Mouse (Mus musculus) embryo, embryonic 11.5 days (tissue): ENCODE measurements around the gene Cib2.
"Not testable (repeated sequence)": the region's sequence is repeated elsewhere in the genome, so short reads cannot be mapped to it uniquely, and the experiment has no call there.

Experiments
- DNase-seq: peaks from one replicate; pipeline ENCODE4 v3.0.0-alpha.2; 2012; ENCODE audit warnings: low read depth, low spot score

Cib2 gene

DNA sequence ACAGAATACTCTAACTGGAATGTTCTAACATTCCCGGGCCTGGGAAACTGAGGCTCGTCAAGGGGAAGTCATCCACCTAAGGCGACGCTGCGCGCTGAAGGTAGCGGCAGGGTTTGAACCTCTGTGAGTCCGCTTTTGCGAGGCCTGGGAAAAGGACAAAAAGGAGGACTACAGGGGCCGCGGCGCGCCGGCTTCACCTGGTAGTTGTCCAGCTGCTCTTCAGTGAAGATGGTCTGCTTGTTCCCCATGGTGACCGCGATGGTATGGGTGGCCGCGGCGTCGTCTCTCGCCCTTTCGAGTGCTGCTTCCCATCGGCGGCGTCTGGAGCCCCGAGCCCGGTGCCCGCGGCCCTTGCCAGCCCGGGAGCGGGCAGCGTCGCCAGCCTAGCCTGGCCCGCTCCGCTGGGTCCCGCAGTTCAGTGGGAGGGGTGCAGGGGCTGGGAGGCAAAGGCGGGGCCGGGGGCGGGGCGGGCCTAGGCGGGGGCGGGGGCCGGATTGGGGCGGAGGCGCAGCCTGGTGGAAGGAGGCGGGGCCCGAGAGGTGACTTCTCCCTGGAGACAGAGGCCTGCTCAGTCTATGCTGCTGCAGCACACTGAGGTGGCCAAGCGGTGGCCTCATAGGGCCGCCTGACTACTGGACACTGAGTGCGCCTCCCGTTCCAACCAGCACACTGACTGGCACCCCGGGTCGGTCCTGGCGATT, at the start of gene Cib2:
TSS of gene Cib2 (minus strand) at position 448 of the 701 bp plus-strand sequence.
- DNase-seq: peak; percentile 56

DNA sequence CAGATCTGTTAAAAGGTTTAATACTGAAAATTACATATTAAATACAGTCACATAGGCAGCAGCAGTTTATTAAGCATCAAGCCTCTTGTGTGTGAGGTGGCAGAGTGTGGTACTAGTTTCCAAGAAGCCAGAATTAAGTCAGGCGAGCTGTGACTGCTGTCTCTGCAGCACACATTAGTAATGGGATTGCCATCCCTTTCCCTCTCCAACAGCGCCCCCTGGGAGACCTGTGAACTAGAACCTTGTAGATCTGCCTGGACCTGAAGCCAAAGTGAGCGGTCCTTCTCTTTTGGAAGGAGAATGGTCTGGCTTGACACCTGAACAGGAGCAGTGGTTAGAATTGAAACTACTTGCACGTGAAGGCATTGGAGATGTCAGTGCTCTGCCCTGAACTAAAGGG, 44.9 kb upstream of the Cib2 start:
- peak; percentile 23 for DNase-seq

DNA sequence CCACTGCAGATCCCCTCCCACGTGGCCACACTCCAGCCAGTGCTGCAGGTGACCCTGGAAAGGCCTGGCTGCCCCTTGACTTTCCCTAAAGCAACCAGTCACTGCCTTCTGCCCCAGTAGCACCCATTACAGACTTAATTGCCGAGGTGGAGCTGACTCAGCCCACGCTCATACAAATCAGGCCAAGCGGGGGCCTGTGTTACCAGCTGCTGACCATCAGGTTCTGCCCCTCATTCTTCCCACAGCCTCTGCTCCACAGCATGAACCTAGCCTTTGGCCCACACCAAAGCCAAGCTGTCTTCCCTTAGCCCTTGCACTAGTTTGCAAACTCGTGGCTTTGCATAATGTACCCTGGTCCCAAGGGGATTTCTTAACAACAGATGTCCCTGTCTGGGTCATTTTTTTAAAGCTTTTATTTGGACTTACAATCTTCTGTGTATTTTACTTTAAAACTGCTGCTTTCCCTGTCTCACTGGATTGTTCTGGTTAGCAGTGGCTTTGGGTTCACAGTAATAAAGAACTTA, 44.2 kb upstream of the Cib2 start:
- no peak for DNase-seq

DNA sequence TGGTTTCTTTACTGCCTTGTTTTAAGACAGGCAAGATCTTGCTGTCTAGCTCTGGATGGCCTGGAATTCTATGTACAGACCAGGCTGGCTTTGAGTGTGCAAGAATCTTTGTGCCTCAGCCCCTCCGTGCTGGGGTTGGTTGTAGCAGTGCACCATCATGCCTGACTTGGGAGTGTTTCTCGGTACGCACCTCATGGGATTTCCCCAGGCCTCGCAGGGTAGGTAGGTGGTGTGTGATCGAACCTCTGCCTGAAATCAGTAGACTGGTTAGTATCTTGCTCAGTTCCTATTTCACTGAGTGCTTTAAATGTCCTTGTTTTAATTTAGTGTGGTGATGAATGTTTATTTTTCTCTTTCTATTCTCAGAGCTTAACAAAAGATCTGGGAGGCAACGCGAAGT, 42.9 kb upstream of the Cib2 start:
- no peak for DNase-seq

DNA sequence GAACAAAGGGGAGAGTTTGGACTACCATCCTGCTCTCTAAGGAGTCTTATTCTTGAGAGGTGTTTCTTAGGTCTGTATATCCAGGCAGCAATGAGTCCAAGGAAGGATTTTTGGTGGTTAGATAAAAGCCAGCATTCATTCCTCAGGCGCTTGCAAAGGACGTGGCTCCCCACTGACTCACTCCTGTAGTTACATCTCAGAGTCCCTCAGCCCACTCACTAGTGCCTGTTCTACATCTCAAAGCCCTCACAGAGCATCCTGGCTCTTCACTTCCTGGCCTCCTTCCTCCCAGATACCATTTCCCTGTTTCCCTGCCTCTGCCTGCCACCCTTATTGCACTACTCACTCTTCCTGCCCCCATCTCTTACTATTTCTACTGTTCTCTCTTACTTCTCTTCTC, 42.4 kb upstream of the Cib2 start:
- DNase-seq: no peak

DNA sequence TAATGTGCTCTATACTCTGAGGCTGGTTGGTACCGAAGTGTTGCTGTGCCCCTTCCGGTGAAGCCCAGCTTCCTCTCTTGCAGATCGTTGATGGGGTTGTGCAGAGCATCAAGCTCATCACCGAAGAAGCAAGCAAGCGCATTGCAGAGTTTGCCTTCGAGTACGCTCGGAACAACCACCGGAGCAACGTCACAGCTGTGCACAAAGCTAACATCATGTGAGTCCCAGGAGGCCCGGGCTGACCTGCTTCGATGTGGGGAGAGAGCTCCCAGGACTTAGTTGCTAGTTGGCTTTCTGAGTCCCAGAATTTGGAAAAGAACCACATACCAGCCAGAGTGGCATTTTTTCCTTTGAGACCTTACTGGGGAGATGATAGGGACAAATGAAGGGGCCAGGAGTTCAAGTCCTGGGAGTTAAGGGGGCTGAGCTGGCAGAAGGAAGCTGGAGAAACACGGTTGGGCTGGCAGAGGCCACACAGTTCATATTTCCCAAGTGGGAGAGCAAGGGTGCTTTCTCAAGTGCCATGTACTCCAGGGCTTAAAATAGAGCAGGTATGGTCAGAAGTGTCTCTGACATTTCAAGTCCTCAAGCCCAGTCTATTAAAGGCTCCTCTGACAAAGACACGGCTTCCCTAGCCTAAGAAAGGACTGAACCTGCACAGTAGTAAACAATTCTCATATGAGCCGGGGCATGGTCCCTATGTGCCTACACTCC, 36.9 kb upstream of the Cib2 start:
- DNase-seq: no peak

DNA sequence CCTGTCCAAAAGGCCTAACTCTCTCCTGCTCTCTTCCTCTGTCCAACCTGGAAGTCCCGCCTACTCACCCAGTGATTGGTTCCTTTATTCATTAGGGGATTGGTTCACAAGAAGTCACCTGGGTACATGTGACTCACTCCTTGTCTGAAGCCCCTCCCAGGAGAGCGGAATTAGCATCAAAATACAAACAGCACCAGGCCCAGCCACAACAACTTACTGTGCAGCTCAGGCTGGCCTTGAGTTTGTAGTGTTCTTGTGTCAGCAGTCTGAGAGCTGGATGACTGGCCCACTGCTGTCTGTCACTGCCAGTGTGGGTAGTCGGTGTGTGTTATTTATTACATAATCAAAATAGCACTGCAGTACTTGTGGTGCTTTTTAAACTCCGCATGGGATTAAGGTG, 33.6 kb upstream of the Cib2 start:
- DNase-seq: not testable (repeated sequence)

DNA sequence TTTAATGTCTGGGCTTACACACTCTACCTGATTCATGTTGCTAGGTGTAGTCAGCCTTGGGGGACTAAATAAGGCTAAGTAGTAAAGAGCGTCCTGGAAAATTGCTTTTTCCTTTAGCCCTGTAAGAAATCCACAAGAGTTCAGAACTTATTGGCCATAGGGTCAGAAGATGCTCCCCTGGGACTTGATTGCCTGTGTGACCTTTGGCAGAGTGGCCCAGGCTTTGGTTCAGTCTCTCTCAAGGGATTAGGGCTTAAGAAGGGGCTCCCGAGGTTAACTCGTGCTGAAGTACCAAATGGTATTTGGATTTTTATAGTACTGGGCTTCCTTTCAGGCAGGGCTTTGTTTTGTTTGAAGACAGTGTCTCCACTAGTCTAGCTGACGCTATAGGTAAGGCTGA, 27.8 kb upstream of the Cib2 start:
- no peak for DNase-seq

DNA sequence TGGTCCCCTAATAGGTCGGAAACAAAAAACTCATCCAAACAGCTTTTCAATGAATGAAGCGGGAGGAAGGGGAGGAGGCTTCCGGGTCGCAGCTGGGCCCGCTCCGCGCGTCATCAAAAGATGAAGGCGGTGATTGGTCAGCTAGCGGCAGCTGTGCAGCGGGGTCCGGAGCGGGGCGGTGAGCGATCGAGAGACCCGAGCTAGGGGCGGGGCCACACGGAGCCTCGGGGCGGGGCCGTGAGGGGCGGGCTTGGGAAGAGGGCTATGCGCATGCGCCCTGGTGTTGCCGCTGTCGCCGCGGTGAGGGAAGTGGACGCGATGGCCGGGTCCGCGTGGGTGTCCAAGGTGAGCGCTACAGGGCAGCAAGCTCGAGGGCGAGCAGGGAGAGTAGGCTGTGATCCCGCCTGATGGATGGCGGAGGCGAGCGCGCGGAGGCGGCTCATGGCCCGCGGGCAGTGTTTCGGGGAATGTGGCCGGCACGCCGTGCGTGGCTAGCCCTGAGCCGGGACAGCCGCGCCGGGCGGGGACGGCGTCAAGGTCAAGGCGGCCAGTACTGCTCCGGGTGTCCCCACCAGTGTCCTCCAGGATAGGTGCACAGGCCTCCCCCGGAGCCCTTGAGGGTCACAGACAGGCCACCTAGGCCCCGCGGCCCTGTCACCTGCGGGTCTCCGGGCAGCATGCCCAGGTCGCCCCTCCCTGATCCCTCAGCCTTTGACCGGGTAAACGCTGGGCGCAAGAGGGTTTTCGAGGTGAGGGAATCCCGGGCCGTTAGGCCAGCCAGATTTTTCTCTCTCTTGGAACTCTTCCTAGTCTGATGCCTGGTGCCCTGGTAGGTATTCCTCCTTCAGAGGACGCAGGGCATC, 26.4 kb upstream of the Cib2 start, which contains the start of gene Idh3a:
TSS of gene Idh3a (plus strand) at position 136 of the 863 bp plus-strand sequence.
- peak; percentile 96 for DNase-seq

DNA sequence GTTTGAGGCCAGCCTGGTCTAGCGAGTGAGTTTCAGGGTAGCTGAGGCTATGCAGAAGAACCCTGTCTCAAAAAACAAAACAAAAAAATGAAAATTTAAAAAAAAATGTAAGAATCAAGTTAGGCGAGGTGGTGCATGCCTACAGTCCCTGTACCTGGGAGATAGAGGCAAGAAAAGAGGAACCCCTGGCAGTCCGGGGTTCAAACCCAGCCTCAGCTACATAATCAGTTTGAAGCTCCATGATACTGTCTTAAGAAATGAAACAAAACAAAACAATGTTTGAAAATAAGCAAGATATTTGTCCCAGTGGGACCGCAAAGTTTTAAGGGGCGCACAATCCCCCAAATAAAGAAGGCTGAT, 25.8 kb upstream of the Cib2 start:
- no peak for DNase-seq

DNA sequence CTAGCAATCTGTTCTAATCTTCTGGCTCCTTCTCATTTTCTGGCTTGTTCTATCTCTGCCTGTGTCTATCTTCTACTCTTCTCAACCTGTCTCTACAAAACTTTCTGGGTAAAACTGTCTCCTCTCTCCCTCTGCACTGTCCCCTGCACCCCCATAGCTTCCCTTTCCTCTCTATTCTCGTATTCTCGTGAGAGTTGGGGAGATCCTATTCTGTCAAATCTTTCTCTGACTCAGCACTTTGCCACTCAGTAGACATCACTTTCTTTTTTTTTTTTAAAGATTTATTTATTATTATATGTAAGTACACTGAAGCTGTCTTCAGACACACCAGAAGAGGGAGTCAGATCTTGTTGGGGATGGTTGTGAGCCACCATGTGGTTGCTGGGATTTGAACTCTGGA, 24.1 kb upstream of the Cib2 start:
- DNase-seq: not testable (repeated sequence)

DNA sequence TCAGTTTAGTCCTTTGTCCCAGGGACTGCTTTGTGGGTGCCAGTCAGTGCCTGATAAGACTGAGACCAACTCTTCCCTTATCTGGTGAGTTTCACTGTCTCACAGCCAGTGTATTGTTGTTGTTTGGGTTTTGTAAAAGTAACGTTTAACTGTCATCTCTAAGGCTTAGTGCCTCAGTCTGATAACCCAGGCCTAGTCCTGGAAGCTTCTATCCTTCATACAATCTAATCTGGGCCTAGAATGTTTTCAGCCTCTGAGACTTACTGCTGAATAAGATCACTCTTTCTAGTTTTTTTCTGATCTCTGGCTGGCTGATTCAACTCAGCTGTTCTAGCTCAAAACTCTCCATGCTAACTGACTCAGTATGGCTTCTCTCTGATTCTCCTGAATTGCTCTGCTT, 23.7 kb upstream of the Cib2 start:
- DNase-seq: no peak

DNA sequence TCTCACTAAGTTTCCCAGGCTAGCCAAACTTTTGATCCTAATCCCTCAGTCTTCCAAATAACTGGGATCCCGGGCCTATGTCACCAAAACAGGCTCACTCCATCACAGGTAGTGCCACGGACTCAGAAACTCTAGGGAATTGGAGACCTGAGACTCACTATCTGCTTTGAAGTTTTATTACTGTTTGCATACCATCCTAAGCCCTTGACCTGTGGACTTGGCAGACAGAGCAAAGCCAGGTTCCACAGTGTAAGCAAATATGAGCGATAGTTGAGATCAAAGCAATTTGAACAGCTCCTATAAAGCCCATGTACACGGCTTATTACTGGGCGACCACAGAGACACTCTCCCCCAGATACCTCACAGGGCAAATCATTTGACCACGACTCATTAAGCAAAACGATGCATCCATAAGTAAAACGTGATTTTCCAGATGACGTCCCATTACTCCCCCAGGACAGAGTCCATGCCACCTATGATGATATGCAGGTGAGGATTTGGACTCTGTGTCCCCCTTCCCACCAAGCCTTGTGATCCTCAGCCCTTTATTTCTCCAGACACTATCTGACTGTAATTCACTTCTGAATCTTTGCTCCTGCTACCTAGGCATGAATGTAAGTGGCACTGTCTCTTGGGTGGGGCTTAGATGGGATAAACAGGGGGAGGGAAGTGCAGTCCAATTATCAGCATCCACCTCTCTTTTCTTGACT, 11.3 kb upstream of the Cib2 start:
- no peak for DNase-seq

DNA sequence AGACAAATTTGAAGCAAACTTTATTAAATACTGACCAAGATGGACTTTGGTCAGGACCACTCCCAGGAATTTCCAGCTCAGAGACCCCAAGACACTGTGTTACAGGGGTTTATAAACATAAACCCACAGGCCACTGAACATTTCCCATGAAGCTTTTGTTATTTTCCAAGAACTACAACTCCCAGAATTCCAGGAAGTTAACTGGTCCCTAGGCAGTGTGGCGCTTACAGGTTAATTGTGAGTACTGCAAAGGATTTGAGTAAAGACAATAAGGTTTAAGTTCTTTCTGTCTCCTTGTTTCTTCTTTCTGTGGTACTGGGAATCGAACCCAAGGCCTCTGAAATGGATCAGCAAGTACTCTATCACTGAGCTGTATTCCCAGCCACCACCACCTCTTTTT, 8.7 kb upstream of the Cib2 start:
- DNase-seq: no peak

DNA sequence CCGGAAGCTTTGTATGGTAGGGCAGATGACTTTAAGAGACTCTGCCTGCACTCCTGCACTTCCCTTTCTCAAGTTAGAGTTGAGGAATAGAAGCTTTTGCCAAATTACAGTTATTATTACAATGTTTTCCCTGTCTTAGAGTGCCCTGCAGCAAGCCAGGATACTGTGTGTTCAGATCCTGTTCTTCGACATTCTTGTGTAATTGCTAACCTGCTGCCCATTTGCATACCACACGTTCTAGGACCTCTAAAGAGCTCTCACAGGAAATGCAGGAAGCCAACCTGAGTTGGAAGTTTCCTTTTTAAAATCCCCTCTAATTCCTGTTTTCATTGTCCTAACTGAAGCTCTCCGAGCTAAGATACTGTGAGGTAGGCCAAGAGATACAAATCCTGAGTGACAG, 6.9 kb upstream of the Cib2 start:
- DNase-seq: no peak

DNA sequence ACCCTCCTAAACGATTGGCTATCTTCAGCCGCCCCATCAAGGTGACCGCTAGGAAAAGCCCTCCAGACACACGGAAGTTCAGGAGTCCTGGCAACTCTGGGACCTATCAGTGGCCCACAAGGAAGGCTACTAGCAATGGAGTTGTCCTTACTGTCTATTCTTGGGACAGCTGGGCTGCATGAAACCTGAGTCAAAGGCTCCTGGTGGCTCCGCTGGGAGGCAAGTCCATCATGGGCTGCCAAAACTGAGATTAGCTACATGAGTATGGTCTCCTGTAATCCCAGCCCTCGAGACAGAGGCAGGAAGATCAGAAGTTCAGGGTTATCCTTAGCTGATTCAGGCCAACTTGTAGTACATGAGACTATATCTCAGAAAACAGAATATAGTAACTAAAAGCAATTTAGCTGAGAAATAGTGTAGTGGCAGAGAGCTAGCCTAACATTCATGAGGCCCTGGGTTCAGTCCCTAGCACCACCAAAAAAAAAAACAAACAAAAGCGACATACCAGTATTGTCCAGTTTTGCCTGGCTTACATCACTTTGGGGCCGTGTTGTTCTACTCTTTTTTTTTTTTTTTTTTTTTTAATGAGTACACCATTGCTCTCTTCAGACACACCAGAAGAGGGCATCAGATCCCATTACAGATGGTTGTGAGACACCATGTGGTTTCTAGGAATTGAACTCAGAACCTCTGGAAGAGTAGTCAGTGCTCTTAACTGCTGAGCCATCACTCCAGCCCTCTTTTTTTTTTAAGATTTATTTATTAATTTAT, 998 bp upstream of the Cib2 start:
- no peak for DNase-seq

DNA sequence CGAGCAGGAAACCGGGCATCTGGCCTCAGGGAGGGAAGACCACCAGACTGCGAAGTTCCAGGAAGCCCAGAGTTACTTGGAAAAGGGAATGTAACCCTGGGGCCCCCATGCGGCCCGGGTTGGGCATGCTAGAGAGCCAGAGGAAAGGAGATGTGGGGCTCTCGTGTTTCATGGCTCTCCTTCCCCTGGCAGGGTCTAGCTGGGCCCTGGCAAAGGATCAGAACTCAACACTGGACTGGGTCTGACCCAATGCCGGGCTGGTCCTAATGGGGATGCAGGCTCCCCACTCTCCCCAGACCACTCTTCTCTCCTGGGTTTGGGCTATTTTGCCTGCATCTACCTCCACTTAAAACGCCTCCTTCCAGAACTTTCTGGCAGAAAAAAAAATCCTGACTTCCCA, 1.3 kb downstream of the Cib2 start:
- DNase-seq: no peak

DNA sequence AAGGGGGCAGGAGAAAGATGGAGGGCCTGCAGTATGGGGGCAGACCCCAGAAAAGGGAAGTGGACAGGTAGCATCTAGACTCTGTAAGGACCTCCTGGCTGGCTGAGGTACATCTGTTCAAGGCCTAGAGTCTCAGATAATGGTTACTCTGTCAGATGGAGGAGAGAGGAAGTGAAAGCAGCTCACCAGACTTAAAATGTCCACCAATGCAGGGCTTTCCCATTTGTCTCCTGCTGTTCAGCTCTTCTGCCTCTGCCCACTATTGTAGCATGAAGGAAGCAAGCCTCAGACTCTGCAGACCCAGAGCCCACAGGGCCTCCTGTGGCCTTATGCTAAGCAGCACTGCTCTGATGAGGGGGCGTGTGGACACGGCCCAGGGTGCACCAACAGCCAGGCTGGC, 5.0 kb downstream of the Cib2 start:
- DNase-seq: no peak

DNA sequence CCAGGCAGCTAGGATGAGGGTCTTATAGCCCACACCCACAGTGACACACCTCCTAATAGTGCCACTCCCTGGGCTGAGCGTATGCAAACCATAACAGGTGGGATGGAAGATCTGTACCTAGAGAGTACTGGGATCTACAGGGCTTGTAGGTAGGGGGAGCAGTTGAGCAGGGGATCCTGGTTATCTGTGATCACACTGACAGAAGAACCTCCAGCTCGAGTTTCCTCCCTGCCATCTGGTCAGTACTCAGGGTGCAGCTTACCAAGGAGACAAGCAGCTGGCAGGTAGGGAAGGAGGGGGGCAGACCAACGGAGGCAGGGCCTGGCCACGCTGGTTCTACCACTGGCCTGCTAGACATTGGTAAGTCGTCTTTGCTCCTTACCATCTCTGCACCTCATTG, 7.6 kb downstream of the Cib2 start:
- no peak for DNase-seq

DNA sequence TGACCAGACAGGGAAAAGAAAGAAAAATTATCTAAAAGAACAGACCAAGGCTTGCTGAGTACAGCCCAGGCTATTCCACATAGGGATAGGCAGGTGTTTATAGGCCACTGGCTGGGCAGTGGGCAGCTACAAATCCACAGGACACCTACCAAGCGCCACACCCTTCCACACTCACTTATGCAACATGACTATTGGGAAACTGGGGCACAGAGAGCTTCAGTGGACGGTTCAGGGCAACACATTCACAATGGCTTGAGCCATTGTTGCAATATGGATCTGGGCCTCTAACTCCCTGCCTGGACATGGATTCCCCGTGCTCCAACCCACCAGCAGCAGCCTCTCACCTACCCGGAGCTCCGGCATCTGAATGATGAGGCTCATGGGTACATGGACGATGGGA, 10.6 kb downstream of the Cib2 start:
- no peak for DNase-seq

DNA sequence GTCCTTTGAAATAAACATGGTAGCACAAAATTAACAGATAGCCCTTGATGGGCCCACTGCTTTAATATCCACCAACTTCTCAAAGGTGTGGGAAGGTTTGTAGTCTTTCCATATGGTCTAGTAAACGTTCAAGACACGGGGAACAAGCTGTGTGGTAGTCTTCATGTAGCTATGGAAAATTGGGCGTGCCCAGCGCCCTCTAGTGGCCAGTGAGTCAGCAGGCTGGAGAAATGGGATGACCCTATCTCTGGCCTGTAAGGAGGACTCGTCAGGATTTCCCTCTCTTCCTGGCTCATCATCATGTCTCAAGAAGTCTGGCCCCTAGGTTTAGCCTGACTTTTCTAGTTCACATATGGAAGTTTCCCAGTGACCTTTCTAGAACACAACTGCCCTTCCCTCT, 12.5 kb downstream of the Cib2 start:
- DNase-seq: peak; percentile 43
